Mouse (Mus musculus) forelimb bud, embryonic 11.5 days (tissue): ENCODE measurements at regions not wholly inside any gene's neighbourhood (a gene's known extent, or its start where the extent isn't known, plus 50 kb on each side); places are given as distances from the start of the nearest gene placed in this dataset.
A peak's percentile ranks its signal among the peaks of the same experiment; 100 is the strongest.

Experiments
- DNase-seq: peaks from one replicate; pipeline ENCODE4 v3.0.0-alpha.2; 2012; ENCODE audit warnings: low read depth, low spot score

GRCm38 (mm10) chrX:121301915-121302314 lies 989.0 kb upstream of the H2afb3 start:
- DNase-seq, result no peak

GRCm38 (mm10) chrX:121291239-121291638 lies 978.3 kb upstream of the H2afb3 start:
- no peak for DNase-seq

- DNase-seq, result peak; percentile 46
These were observed 957.2 kb upstream of the H2afb3 start for GRCm38 (mm10) chrX:121270071-121270470.

- DNase-seq, result no peak
These were observed 956.7 kb upstream of the H2afb3 start for GRCm38 (mm10) chrX:121269620-121270019.

GRCm38 (mm10) chrX:121232142-121233000 lies 919.5 kb upstream of the H2afb3 start:
- DNase-seq, result peak; percentile 61
